ENCODE assay signal across 21 mouse cellular contexts in the genomic region with DNA sequence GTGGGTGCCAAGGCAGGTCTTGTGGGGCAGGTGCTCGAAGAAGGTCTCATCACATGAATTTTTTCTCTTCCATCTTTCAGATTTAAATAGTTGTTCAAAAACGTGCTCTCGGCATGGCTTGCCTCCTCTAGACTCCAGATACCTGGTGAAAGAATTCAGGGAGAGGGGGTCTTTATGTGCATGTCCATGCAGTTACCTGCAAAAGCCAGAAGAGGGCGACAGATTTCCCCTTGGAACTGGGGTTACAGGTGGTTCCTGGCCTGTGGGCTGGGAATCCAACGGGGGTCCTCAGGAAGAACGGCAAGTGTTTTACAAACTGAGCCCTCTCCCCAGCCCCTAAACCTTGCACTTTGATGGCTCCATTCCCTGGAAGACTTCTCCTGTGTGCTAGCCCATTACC.
DNase-seq lines count a peak whose midpoint lies in the region; ATAC-seq and TF ChIP-seq lines count a peak whose summit lies in the region.
"Had no signal": no experiment of that assay in that cellular context is flagged by ENCODE, and none has a peak within 500 bp of the region (broad histone marks: within the 10 kb centered on the region; RNA-seq: fewer than 3 reads in every experiment).

No protein-coding gene starts in this region.

- H3K4me1 ChIP-seq in liver, adult 2 months (ENCODE audit: control insufficient read depth, insufficient read depth, low read length), result no peaks in the 10 kb centered on the region
- no peaks in the 10 kb centered on the region for H3K4me1 ChIP-seq in liver, embryonic 11.5 days (replicated peaks; ENCODE audit: control insufficient read depth, insufficient read depth, low read length)
- no peaks in the 10 kb centered on the region for H3K4me1 ChIP-seq in testis, adult 2 months (ENCODE audit: control insufficient read depth, insufficient read depth, low read length)
- no peaks in the 10 kb centered on the region for H3K4me1 ChIP-seq in embryonic facial prominence, embryonic 10.5 days
- H3K4me1 ChIP-seq: embryonic facial prominence, embryonic 12.5 days; forebrain, embryonic 15.5 days had no signal

- H3K36me3 ChIP-seq in liver, adult 2 months (ENCODE audit: control insufficient read depth, insufficient read depth, low read length), result no peaks in the 10 kb centered on the region
- H3K36me3 ChIP-seq in liver, embryonic 11.5 days (ENCODE audit: control insufficient read depth, insufficient read depth, low read length), result no peaks in the 10 kb centered on the region
- H3K36me3 ChIP-seq in testis, adult 2 months (ENCODE audit: control insufficient read depth, insufficient read depth, low read length), result no peaks in the 10 kb centered on the region
- no peaks in the 10 kb centered on the region for H3K36me3 ChIP-seq in embryonic facial prominence, embryonic 10.5 days (replicated peaks)
- H3K36me3 ChIP-seq: embryonic facial prominence, embryonic 12.5 days; forebrain, embryonic 15.5 days; heart, embryonic 10.5 days had no signal

- H3K79me2 ChIP-seq in liver, adult 2 months (ENCODE audit: control insufficient read depth, insufficient read depth, low read length), result no peaks in the 10 kb centered on the region

- H3K4me3 ChIP-seq in liver, adult 2 months (ENCODE audit: insufficient read depth, low read depth, low read length), result no peak overlapping the region
- H3K4me3 ChIP-seq in liver, embryonic 11.5 days (ENCODE audit: low read depth, low read length), result no peak overlapping the region
- H3K4me3 ChIP-seq in testis, adult 2 months (ENCODE audit: control insufficient read depth, low read depth, low read length), result no peak overlapping the region
- H3K4me3 ChIP-seq in embryonic facial prominence, embryonic 10.5 days, result no peak overlapping the region
- H3K4me3 ChIP-seq: embryonic facial prominence, embryonic 12.5 days; forebrain, embryonic 15.5 days; heart, embryonic 10.5 days had no signal

- no peak for DNase-seq in liver, adult 2 months (ENCODE audit: extremely low read depth, low read depth, low spot score)
- DNase-seq in liver, embryonic 11.5 days (ENCODE audit: low spot score), result no peak
- DNase-seq in testis, postnatal 10 days (ENCODE audit: low spot score), result no peak
- DNase-seq in R1 (ENCODE audit: low read depth, low spot score), result peak; percentile 49
- no peak for DNase-seq in kidney, postnatal 14 days
- DNase-seq in embryonic facial prominence, embryonic 10.5 days (ENCODE audit: low spot score), result no peak
- DNase-seq: adrenal gland, adult 8-10 months; adrenal gland, postnatal 36 days; cerebellum, adult 2 months; cerebellum, postnatal 10 days; embryo, embryonic 11 days; gastrocnemius, postnatal 36 days; heart, adult 18-20 months; heart, postnatal 10 days had no signal

- H3K9me3 ChIP-seq in liver, embryonic 11.5 days (ENCODE audit: control insufficient read depth, low read length), result no peaks in the 10 kb centered on the region
- H3K9me3 ChIP-seq in embryonic facial prominence, embryonic 10.5 days, result no peaks in the 10 kb centered on the region
- H3K9me3 ChIP-seq: embryonic facial prominence, embryonic 12.5 days; forebrain, embryonic 15.5 days had no signal

- no peak overlapping the region for H3K4me2 ChIP-seq in liver, embryonic 11.5 days
- H3K4me2 ChIP-seq: embryonic facial prominence, embryonic 12.5 days; forebrain, embryonic 15.5 days; hindbrain, embryonic 14.5 days had no signal

- no peaks in the 10 kb centered on the region for H3K27me3 ChIP-seq in liver, adult 2 months (ENCODE audit: control insufficient read depth, insufficient read depth, low read length)
- no peaks in the 10 kb centered on the region for H3K27me3 ChIP-seq in liver, embryonic 11.5 days (replicated peaks; ENCODE audit: control insufficient read depth, insufficient read depth, low read length)
- no peaks in the 10 kb centered on the region for H3K27me3 ChIP-seq in testis, adult 2 months (ENCODE audit: control insufficient read depth, insufficient read depth, low read length)
- H3K27me3 ChIP-seq in embryonic facial prominence, embryonic 10.5 days (replicated peaks; ENCODE audit: low read depth, poor library complexity, severe bottlenecking), result no peaks in the 10 kb centered on the region
- H3K27me3 ChIP-seq: CH12.LX; embryonic facial prominence, embryonic 12.5 days; forebrain, embryonic 15.5 days had no signal

- TF ChIP-seq CTCF in liver, adult 2 months (IDR thresholded peaks at IDR 0.05; ENCODE audit: low read depth, low read length), result peak; percentile 4; the same call in 1 of the 2 replicates
- peak; percentile 42; the same call in 1 of the 2 replicates for TF ChIP-seq CTCF in testis, adult 2 months (IDR thresholded peaks at IDR 0.05; ENCODE audit: control insufficient read depth, insufficient read depth, insufficient replicate concordance, low read depth, low read length)

- ATAC-seq in liver, embryonic 11.5 days (replicated peaks; ENCODE audit: low FRiP score), result no peak
- ATAC-seq: forebrain, embryonic 15.5 days; Patski had no signal

- WGBS in liver, adult 2 months, result 72% methylated on average over 6 of the region's 6 CpGs
- WGBS in liver, embryonic 11.5 days, result 62% methylated on average over 6 of the region's 6 CpGs
- 77% methylated on average over 6 of the region's 6 CpGs for WGBS in embryonic facial prominence, embryonic 10.5 days

- H3K9ac ChIP-seq in liver, adult 2 months (ENCODE audit: low read depth, low read length), result no peak overlapping the region
- H3K9ac ChIP-seq in liver, embryonic 11.5 days (ENCODE audit: low read depth, low read length), result no peak overlapping the region
- H3K9ac ChIP-seq: embryonic facial prominence, embryonic 12.5 days; forebrain, embryonic 15.5 days; hindbrain, embryonic 14.5 days had no signal

- no peak overlapping the region for H3K27ac ChIP-seq in liver, adult 2 months (replicated peaks; ENCODE audit: insufficient read depth, low read depth, low read length)
- H3K27ac ChIP-seq in liver, embryonic 11.5 days (ENCODE audit: low read depth, low read length), result no peak overlapping the region
- H3K27ac ChIP-seq in testis, adult 2 months (ENCODE audit: control insufficient read depth, insufficient read depth, low read depth, low read length), result no peak overlapping the region
- H3K27ac ChIP-seq in embryonic facial prominence, embryonic 10.5 days (replicated peaks), result no peak overlapping the region
- H3K27ac ChIP-seq: embryonic facial prominence, embryonic 12.5 days; forebrain, embryonic 15.5 days; heart, embryonic 10.5 days; hindbrain, embryonic 14.5 days had no signal

- TF ChIP-seq POLR2A in liver, adult 2 months (IDR thresholded peaks at IDR 0.05; ENCODE audit: extremely low read depth, insufficient read depth, low read length), result no peak
- TF ChIP-seq POLR2A in testis, adult 2 months (IDR thresholded peaks at IDR 0.05; ENCODE audit: control insufficient read depth, low read depth, low read length), result no peak
